Comparison of ENCODE assay signal across 19 mouse cellular contexts in genomic region chr1:70442209-70443080, GRCm38 (mm10).
DNase-seq lines count a peak whose midpoint lies in the region; ATAC-seq and TF ChIP-seq lines count a peak whose summit lies in the region.
"Had no signal": no experiment of that assay in that cellular context is flagged by ENCODE, and none has a peak within 500 bp of the region (broad histone marks: within the 10 kb centered on the region; RNA-seq: fewer than 3 reads in every experiment).

No protein-coding gene starts in this region.

- no peak for DNase-seq in forebrain, embryonic 11.5 days (ENCODE audit: low spot score)
- no peak for DNase-seq in forebrain, embryonic 10.5 days (ENCODE audit: extremely low spot score, low spot score)
- DNase-seq in forebrain, embryonic 14.5 days (ENCODE audit: low spot score) = peak; percentile 87
- DNase-seq in gastrocnemius, postnatal 10 days = no peak
- no peak for DNase-seq in kidney, postnatal 14 days
- no peak for DNase-seq in lung, postnatal 0 days (ENCODE audit: low spot score)
- DNase-seq: adrenal gland, adult 2 months; cerebellum, adult 8-10 months; heart, adult 18-20 months; kidney, adult 2 months; kidney, postnatal 25 days; layer of hippocampus, adult 9-11 months; thymus, postnatal 36 days had no signal

- no peak for TF ChIP-seq CTCF in lung, postnatal 0 days (IDR thresholded peaks at IDR 0.05)

- H3K27me3 ChIP-seq in forebrain, embryonic 11.5 days (ENCODE audit: control insufficient read depth, insufficient read depth, low read length) = no peaks in the 10 kb centered on the region; the same call in 1 of the 2 replicates
- H3K27me3 ChIP-seq in forebrain, embryonic 10.5 days (ENCODE audit: poor library complexity, severe bottlenecking) = no peaks in the 10 kb centered on the region; the same call in 1 of the 2 replicates
- peaks cover 6% of the 10 kb centered on the region; the same call in 1 of the 2 replicates for H3K27me3 ChIP-seq in forebrain, embryonic 14.5 days (replicated peaks; ENCODE audit: control insufficient read depth, insufficient read depth, low read length)
- no peaks in the 10 kb centered on the region for H3K27me3 ChIP-seq in hindbrain, embryonic 16.5 days (replicated peaks; ENCODE audit: control insufficient read depth, insufficient read depth, low read length)
- H3K27me3 ChIP-seq in neural tube, embryonic 14.5 days (ENCODE audit: control insufficient read depth, insufficient read depth, low read length) = no peaks in the 10 kb centered on the region
- H3K27me3 ChIP-seq in lung, postnatal 0 days (replicated peaks; ENCODE audit: insufficient read depth, low read length) = no peaks in the 10 kb centered on the region
- H3K27me3 ChIP-seq: CH12.LX; embryonic facial prominence, embryonic 15.5 days; limb, embryonic 13.5 days; liver, embryonic 15.5 days had no signal

- WGBS in forebrain, embryonic 11.5 days = 23% methylated on average over 9 of the region's 9 CpGs
- WGBS in forebrain, embryonic 10.5 days = 40% methylated on average over 9 of the region's 9 CpGs
- 3% methylated on average over 9 of the region's 9 CpGs for WGBS in forebrain, embryonic 14.5 days
- WGBS in hindbrain, embryonic 16.5 days = 22% methylated on average over 9 of the region's 9 CpGs
- 26% methylated on average over 9 of the region's 9 CpGs for WGBS in neural tube, embryonic 14.5 days
- WGBS in lung, postnatal 0 days = 73% methylated on average over 9 of the region's 9 CpGs

- no peaks in the 10 kb centered on the region for H3K36me3 ChIP-seq in forebrain, embryonic 11.5 days (ENCODE audit: control insufficient read depth, insufficient read depth, low read length)
- no peaks in the 10 kb centered on the region for H3K36me3 ChIP-seq in forebrain, embryonic 10.5 days (replicated peaks)
- no peaks in the 10 kb centered on the region for H3K36me3 ChIP-seq in forebrain, embryonic 14.5 days (ENCODE audit: control insufficient read depth, insufficient read depth, low read length)
- no peaks in the 10 kb centered on the region for H3K36me3 ChIP-seq in hindbrain, embryonic 16.5 days (ENCODE audit: control insufficient read depth, insufficient read depth, low read length)
- no peaks in the 10 kb centered on the region for H3K36me3 ChIP-seq in neural tube, embryonic 14.5 days (ENCODE audit: control insufficient read depth, insufficient read depth, low read length)
- H3K36me3 ChIP-seq in lung, postnatal 0 days (ENCODE audit: insufficient read depth, low read length) = no peaks in the 10 kb centered on the region
- H3K36me3 ChIP-seq: embryonic facial prominence, embryonic 15.5 days; limb, embryonic 13.5 days; liver, embryonic 15.5 days had no signal

- TF ChIP-seq EP300 in lung, postnatal 0 days (IDR thresholded peaks at IDR 0.05) = no peak

- H3K9me3 ChIP-seq in forebrain, embryonic 11.5 days (ENCODE audit: control insufficient read depth, low read length) = no peaks in the 10 kb centered on the region
- no peaks in the 10 kb centered on the region for H3K9me3 ChIP-seq in forebrain, embryonic 10.5 days
- H3K9me3 ChIP-seq in forebrain, embryonic 14.5 days (replicated peaks; ENCODE audit: control insufficient read depth, low read length) = no peaks in the 10 kb centered on the region
- no peaks in the 10 kb centered on the region for H3K9me3 ChIP-seq in hindbrain, embryonic 16.5 days (ENCODE audit: control insufficient read depth, low read length)
- H3K9me3 ChIP-seq in neural tube, embryonic 14.5 days (ENCODE audit: control insufficient read depth, low read length) = no peaks in the 10 kb centered on the region
- H3K9me3 ChIP-seq in lung, postnatal 0 days (ENCODE audit: low read length) = no peaks in the 10 kb centered on the region
- H3K9me3 ChIP-seq: embryonic facial prominence, embryonic 15.5 days; limb, embryonic 13.5 days; liver, embryonic 15.5 days had no signal

- H3K4me3 ChIP-seq in forebrain, embryonic 11.5 days (ENCODE audit: low read depth, low read length) = no peak overlapping the region
- no peak overlapping the region for H3K4me3 ChIP-seq in forebrain, embryonic 10.5 days
- H3K4me3 ChIP-seq in forebrain, embryonic 14.5 days (ENCODE audit: low read depth, low read length) = no peak overlapping the region
- H3K4me3 ChIP-seq in hindbrain, embryonic 16.5 days (ENCODE audit: low read length) = no peak overlapping the region
- H3K4me3 ChIP-seq in neural tube, embryonic 14.5 days (ENCODE audit: low read depth, low read length) = no peak overlapping the region
- H3K4me3 ChIP-seq in lung, postnatal 0 days (ENCODE audit: low read depth, low read length) = no peak overlapping the region
- H3K4me3 ChIP-seq: embryonic facial prominence, embryonic 15.5 days; limb, embryonic 13.5 days; liver, embryonic 15.5 days had no signal

- no peak overlapping the region for H3K4me2 ChIP-seq in forebrain, embryonic 11.5 days (ENCODE audit: low read depth, low read length, severe bottlenecking)
- peak overlapping the region; percentile 28 for H3K4me2 ChIP-seq in forebrain, embryonic 14.5 days (ENCODE audit: low read length)
- H3K4me2 ChIP-seq in hindbrain, embryonic 16.5 days (ENCODE audit: low read length) = peak overlapping the region; percentile 16
- H3K4me2 ChIP-seq in neural tube, embryonic 14.5 days (ENCODE audit: low read depth, low read length) = peak overlapping the region; percentile 19; the same call in 1 of the 2 replicates
- no peak overlapping the region for H3K4me2 ChIP-seq in lung, postnatal 0 days (replicated peaks; ENCODE audit: low read depth, low read length)
- H3K4me2 ChIP-seq: embryonic facial prominence, embryonic 15.5 days; limb, embryonic 13.5 days; liver, embryonic 15.5 days had no signal

- ATAC-seq in forebrain, embryonic 11.5 days (replicated peaks; ENCODE audit: low FRiP score) = peak; percentile 88
- ATAC-seq in forebrain, embryonic 14.5 days = peak; percentile 89
- peak; percentile 64; the same call in 1 of the 2 replicates for ATAC-seq in hindbrain, embryonic 16.5 days
- peak; percentile 54; the same call in 1 of the 2 replicates for ATAC-seq in neural tube, embryonic 14.5 days (ENCODE audit: low read depth)
- ATAC-seq in lung, postnatal 0 days = no peak

- H3K27ac ChIP-seq in forebrain, embryonic 11.5 days (ENCODE audit: low read depth, low read length) = 0 out of 2 replicates have a peak overlapping the region, but pooled peaks have one; percentile 7
- no peak overlapping the region for H3K27ac ChIP-seq in forebrain, embryonic 10.5 days
- no peak overlapping the region for H3K27ac ChIP-seq in forebrain, embryonic 14.5 days (ENCODE audit: low read depth, low read length)
- H3K27ac ChIP-seq in hindbrain, embryonic 16.5 days (ENCODE audit: low read depth, low read length) = no peak overlapping the region
- H3K27ac ChIP-seq in neural tube, embryonic 14.5 days (ENCODE audit: low read depth, low read length) = no peak overlapping the region
- no peak overlapping the region for H3K27ac ChIP-seq in lung, postnatal 0 days (ENCODE audit: low read length)
- H3K27ac ChIP-seq: embryonic facial prominence, embryonic 15.5 days; limb, embryonic 13.5 days; liver, embryonic 15.5 days had no signal

- H3K4me1 ChIP-seq in forebrain, embryonic 11.5 days (replicated peaks; ENCODE audit: control insufficient read depth, insufficient read depth, low read length) = 0 out of 2 replicates have a peak, but pooled peaks cover 1% of the 10 kb centered on the region
- H3K4me1 ChIP-seq in forebrain, embryonic 10.5 days = peaks cover 14% of the 10 kb centered on the region
- H3K4me1 ChIP-seq in forebrain, embryonic 14.5 days (ENCODE audit: control insufficient read depth, insufficient read depth, low read length) = no peaks in the 10 kb centered on the region
- no peaks in the 10 kb centered on the region; the same call in 1 of the 2 replicates for H3K4me1 ChIP-seq in hindbrain, embryonic 16.5 days (ENCODE audit: control insufficient read depth, insufficient read depth, low read depth, low read length)
- 0 out of 2 replicates have a peak, but pooled peaks cover 2% of the 10 kb centered on the region for H3K4me1 ChIP-seq in neural tube, embryonic 14.5 days (ENCODE audit: control insufficient read depth, insufficient read depth, low read length)
- no peaks in the 10 kb centered on the region for H3K4me1 ChIP-seq in lung, postnatal 0 days (ENCODE audit: insufficient read depth, low read depth, low read length)
- H3K4me1 ChIP-seq: embryonic facial prominence, embryonic 15.5 days; liver, embryonic 15.5 days had no signal

- H3K9ac ChIP-seq in forebrain, embryonic 11.5 days (ENCODE audit: low read length) = no peak overlapping the region
- no peak overlapping the region; the same call in 1 of the 2 replicates for H3K9ac ChIP-seq in forebrain, embryonic 14.5 days (ENCODE audit: low read length)
- H3K9ac ChIP-seq in hindbrain, embryonic 16.5 days (ENCODE audit: low read depth, low read length) = no peak overlapping the region; the same call in 1 of the 2 replicates
- no peak overlapping the region for H3K9ac ChIP-seq in neural tube, embryonic 14.5 days (replicated peaks; ENCODE audit: low read depth, low read length)
- no peak overlapping the region for H3K9ac ChIP-seq in lung, postnatal 0 days (replicated peaks; ENCODE audit: low read depth)
- H3K9ac ChIP-seq: embryonic facial prominence, embryonic 15.5 days; limb, embryonic 13.5 days; liver, embryonic 15.5 days had no signal

Comparison
In these comparisons a context has a peak if more than half of its experiments do, and no peak if none do; other contexts are left out.
1. H3K4me2 ChIP-seq: peak in forebrain, embryonic 14.5 days (single experiment), hindbrain, embryonic 16.5 days (single experiment) and neural tube, embryonic 14.5 days (single experiment); none in forebrain, embryonic 11.5 days (single experiment) and lung, postnatal 0 days (single experiment).